Mouse (Mus musculus) mesoderm, embryonic 11.5 days (tissue): ENCODE results near the gene Msh3.
A peak's percentile ranks its signal among the peaks of the same experiment; 100 is the strongest.
"Not testable (repeated sequence)": the region's sequence is repeated elsewhere in the genome, so short reads cannot be mapped to it uniquely, and the experiment has no call there.

Source experiments
- DNase-seq: peaks from one replicate; pipeline ENCODE4 v3.0.0-alpha.2; 2012; ENCODE audit warnings: low read depth, low spot score

Gene Msh3

GRCm38 (mm10) chr13:92354456-92355271, at the start of gene Msh3, which contains the start of gene Dhfr:
TSS of gene Msh3 (minus strand) at chr13:92355003.
TSS of gene Dhfr (plus strand) at chr13:92354726.
- peak; percentile 99 for DNase-seq

DNA sequence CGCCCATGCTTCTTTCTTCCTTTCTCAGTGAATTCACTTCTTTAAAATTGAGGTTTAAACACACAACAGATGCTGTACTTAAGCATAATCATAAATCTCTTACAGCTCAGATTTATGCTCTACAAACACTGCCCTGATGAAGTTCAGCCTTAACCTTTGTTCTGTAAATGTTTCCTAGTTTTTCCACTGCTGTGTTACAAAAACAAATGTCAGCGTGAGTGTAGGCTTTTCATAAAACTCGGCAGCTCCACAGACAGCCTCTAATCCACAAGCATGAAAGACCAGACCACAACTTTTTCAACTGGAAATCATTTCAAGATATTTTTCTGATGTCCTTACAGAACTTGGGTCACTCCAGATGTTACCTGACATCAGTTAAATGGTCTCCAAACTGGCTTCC, 48.7 kb upstream of the Msh3 start:
- DNase-seq: no peak

DNA sequence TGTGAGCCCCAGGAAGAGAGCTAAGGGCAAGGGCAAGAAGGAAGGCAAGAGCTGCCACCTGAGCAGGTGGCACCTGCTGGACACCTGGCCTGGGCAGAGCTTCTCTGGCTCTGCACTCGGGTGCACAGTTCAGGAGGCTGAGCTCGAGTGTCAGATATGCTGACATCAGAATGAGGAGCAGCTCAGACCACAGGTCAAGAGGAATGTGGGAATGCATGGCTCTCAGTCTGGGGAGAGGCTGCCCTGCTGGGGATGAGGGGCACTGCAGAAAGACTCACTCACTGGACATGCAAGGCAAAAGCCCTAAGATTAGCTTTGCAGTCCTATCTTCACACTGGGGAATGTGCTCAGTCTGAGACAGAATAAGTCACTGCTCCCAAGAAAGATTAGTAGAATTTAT, 47.3 kb upstream of the Msh3 start:
- peak; percentile 12 for DNase-seq

- no peak for DNase-seq
These were observed 43.9 kb upstream of the Msh3 start for GRCm38 (mm10) chr13:92398491-92399384.

DNA sequence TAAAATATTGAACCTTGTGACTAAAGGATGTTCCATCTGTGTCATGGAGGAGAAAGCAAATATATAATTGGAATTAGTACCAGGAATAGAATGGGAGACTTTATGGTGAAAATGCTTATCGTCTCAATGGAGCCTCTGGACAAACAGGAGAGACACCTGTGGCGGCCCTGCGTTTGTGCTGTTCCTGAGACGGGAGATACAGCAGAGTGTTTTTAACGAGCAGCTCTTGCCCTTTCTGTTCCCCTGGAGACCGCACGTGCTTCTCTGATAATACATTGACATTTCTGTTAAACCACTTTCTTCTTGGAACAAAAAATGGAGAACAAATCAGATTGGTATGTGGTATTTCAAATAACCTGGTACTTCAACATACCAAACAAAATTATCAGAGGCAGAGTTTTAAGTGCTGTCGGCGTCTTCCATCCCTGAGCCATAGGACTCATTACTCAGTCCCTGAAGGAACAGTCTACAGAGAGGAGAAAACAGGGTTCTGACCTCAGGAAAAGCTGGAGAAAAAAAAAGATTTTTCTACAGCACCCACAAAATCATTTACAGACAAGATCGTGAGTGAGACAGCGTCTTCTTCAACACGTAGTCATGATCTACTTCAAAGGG, 38.4 kb upstream of the Msh3 start:
- DNase-seq: no peak

GRCm38 (mm10) chr13:92387367-92387766, 32.6 kb upstream of the Msh3 start:
- no peak for DNase-seq

DNA sequence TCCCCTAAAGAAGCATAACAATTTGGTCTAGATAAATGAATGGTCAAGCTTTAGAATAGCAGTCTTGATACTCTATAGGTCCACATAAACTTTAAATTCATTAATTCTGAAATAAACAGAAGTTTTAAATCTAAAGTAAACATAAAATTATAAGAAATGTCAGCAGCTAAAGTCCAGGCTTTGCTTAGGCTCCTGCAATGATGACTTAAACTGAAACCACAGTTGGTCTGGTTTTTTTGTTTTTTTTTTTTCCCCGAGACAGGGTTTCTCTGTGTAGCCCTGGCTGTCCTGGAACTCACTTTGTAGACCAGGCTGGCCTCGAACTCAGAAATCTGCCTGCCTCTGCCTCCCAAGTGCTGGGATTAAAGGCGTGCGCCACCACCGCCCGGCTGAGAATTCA, 16.7 kb upstream of the Msh3 start:
- not testable (repeated sequence) for DNase-seq

- no peak for DNase-seq
These were observed 16.0 kb upstream of the Msh3 start for GRCm38 (mm10) chr13:92370811-92371210.

GRCm38 (mm10) chr13:92365312-92365711, 10.5 kb upstream of the Msh3 start:
- DNase-seq: no peak

DNA sequence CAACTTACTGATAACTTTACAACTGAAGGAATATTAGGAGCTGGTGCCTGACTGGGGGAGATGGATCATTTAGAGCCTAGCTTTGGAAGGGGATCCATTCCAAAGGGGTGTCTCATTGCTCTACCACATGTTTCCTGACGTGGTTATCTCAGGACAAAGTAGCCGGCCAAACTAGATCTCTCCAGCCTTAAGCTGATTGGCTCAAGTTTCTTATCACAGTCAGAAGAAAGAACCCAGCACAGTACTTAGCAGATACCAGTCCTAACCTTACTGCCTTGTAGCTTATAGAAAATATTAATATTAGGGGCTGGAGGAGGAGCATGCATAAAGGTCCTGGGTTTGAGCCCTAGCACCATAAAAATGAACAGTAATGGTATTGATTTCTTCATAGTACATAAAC, 6.8 kb upstream of the Msh3 start:
- no peak for DNase-seq

GRCm38 (mm10) chr13:92357644-92358043, 2.8 kb upstream of the Msh3 start:
- DNase-seq: no peak

DNA sequence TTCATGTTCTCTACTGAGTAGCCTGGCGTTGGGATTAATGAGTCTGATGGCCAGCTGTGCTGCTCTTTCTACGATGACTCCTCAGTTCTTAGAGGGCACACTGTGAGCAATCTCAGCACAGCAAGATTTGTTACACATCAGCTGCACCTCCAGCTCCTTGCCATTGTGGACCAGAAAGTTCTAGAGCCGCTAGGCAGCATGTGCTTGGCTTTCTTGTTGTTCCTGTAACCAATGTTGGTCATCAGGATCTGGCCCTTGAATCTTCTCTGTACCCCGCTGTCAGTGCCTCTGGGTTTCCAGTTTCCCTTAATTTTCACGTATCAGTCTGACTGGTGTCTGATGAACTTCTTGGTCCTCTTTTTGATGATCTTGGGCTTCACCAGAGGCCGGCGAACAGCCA, 1.6 kb upstream of the Msh3 start:
- DNase-seq: peak; percentile 25

DNA sequence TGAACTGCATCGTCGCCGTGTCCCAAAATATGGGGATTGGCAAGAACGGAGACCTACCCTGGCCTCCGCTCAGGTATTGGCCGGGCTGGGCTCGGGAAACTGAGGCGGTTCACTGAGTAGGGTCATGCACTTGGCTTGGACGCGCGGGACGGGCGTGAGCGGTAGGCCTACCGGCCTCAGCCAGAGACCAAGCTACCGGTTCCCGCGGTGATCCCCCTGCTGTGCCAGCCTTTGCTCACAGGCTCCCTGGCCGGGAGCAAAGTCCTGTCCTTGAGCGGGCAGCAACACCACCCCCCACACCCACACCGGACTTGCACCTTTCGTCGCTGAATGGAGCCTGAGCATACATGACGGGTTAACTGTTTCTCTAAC, 455 bp upstream of the Msh3 start:
- no peak for DNase-seq

DNA sequence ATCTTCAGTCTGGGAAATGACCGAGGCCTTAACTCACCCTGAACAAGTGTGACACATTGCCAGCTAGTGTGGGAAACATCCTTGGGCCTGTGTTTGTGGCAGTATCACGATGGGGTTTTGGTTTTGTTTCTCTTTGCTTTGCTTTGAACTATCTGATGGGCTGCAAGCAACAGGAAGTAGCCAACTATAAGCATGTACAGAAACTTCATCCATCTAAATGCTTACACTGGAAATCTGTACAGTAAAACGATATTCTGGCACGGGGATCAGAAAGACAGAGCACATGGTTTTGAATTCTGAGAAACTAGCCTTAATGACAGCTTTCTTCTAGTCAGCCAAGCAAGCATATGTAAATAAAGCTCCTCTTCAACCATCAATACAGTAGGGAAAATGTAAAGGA, 847 bp downstream of the Msh3 start:
- DNase-seq: peak; percentile 3

DNA sequence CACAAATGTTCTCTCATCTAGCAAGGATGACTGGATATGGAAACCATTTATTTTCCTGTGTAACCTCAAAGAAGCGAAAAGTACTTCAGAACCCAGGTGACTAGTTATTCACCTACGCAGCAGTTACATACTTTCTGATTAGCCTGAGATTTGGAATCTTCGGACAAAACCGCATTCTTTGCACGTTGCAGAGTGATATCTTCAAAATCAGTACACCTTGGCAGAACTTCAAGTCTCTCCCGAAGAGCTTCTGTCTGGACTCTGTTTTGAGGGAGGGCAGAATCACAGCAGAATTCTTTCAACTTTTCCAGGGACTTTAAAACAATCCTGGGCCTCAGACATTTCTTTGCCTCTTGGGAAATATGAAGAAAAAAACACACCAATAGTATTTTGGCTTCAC, 3.7 kb downstream of the Msh3 start:
- DNase-seq: no peak

DNA sequence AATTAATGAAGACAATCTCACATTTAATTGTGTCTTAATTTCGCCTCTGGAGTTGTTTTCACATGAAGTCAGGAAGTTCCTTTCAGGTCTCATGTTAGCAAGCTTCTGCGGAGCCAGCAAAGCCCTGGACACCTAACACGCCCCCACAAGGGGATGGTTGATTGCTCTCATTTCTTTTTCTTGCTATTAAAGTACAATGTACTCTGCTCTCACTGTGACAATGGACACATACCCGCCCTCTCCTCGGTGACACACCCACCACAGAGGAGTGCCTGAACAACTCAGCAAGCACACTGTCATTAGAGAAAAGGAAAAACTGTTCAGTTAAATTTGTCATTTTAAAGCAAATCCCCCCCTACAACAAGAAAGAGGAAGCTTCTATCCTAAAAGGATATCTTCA, 8.5 kb downstream of the Msh3 start:
- no peak for DNase-seq

- no peak for DNase-seq
These were observed 10.8 kb downstream of the Msh3 start for GRCm38 (mm10) chr13:92344033-92344432.

- DNase-seq: no peak
These were observed 15.0 kb downstream of the Msh3 start for GRCm38 (mm10) chr13:92339787-92340186.

DNA sequence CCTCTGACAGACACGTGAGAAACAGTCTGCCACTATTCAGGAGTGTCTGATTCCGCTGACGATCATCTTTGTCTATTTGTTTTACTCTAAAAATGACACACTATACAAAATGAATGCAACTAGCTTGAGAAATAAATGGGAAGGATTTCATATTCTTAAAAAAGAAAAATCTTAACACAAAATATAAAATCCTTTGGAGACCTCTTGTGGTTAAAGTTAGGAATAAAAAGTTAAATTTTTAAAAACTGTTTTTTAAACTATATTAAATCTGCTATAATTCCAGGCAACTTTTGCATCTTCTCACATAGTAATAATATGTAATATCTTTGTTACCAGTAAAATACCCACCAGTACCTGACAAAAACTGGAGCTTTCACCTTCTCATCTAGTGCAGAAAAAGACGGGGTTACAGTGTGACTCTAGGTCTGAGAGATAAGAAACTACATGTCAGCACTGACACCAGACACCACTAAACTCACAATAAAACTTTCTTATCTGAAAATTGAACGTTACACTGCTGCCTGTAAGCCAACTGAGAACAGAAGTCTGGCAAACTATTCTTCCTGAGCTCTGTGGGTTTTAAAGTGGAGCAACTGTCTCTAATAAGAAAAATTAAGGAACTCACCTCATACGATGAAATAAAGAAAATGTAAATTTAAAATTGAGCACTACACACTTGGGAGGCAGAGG, 16.9 kb downstream of the Msh3 start:
- DNase-seq: no peak

DNA sequence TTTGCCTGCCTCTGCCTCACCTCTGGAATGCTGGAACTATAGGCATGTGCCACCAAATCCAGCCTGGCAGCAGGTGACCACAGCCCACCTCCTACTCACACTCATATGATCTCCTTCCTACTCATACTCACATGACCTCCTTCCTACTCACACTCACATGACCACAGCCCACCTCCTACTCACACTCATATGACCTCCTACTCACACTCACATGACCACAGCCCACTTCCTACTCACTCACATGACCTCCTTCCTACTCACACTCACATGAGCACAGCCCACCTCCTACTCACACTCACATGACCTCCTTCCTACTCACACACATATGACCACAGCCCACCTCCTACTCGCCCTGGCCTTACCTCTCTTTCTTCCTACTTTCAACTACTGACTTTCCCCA, 17.9 kb downstream of the Msh3 start:
- DNase-seq: no peak

- DNase-seq: no peak
These were observed 22.5 kb downstream of the Msh3 start for GRCm38 (mm10) chr13:92332103-92332879.
